Mouse (Mus musculus) embryo, embryonic 11 days (tissue): ENCODE results near the gene Pde4b.
A peak's percentile ranks its signal among the peaks of the same experiment; 100 is the strongest.

Experiments used
- DNase-seq: peaks from one replicate; pipeline ENCODE4 v3.0.0-alpha.2; 2015

The Pde4b gene

GRCm38 (mm10) chr4:102413101-102413500, 325.8 kb downstream of the Pde4b start:
- DNase-seq = no peak

GRCm38 (mm10) chr4:102413794-102414193, 326.5 kb downstream of the Pde4b start:
- DNase-seq = no peak

- DNase-seq = no peak
Observed at GRCm38 (mm10) chr4:102414610-102415009, 327.3 kb downstream of the Pde4b start.

GRCm38 (mm10) chr4:102420794-102421397, 333.6 kb downstream of the Pde4b start:
- no peak for DNase-seq

GRCm38 (mm10) chr4:102421398-102421859, 334.1 kb downstream of the Pde4b start:
- DNase-seq = no peak

- DNase-seq = no peak
Observed at GRCm38 (mm10) chr4:102424104-102424503, 336.8 kb downstream of the Pde4b start.

GRCm38 (mm10) chr4:102425422-102425821, 338.1 kb downstream of the Pde4b start:
- no peak for DNase-seq

- no peak for DNase-seq
Observed at GRCm38 (mm10) chr4:102429730-102430341, 342.5 kb downstream of the Pde4b start.

GRCm38 (mm10) chr4:102432040-102432782, 344.9 kb downstream of the Pde4b start:
- no peak for DNase-seq

GRCm38 (mm10) chr4:102439401-102440118, 352.2 kb downstream of the Pde4b start:
- peak; percentile 28 for DNase-seq

GRCm38 (mm10) chr4:102440119-102440481, 352.8 kb downstream of the Pde4b start:
- DNase-seq = no peak

- DNase-seq = no peak
Observed at GRCm38 (mm10) chr4:102443533-102443932, 356.2 kb downstream of the Pde4b start.

GRCm38 (mm10) chr4:102444501-102444900, 357.2 kb downstream of the Pde4b start:
- no peak for DNase-seq

GRCm38 (mm10) chr4:102446160-102446945, 359.0 kb downstream of the Pde4b start:
- DNase-seq = peak; percentile 24

GRCm38 (mm10) chr4:102456426-102456825, 369.1 kb downstream of the Pde4b start:
- no peak for DNase-seq

- DNase-seq = no peak
Observed at GRCm38 (mm10) chr4:102459216-102459999, 372.1 kb downstream of the Pde4b start.

GRCm38 (mm10) chr4:102478104-102478503, 390.8 kb downstream of the Pde4b start:
- DNase-seq = no peak

- DNase-seq = no peak
Observed at GRCm38 (mm10) chr4:102478860-102479259, 391.5 kb downstream of the Pde4b start.

GRCm38 (mm10) chr4:102480830-102481484, 393.6 kb downstream of the Pde4b start:
- peak; percentile 56 for DNase-seq

- peak; percentile 33 for DNase-seq
Observed at GRCm38 (mm10) chr4:102483354-102484018, 396.1 kb downstream of the Pde4b start.

- no peak for DNase-seq
Observed at GRCm38 (mm10) chr4:102484738-102485137, 397.4 kb downstream of the Pde4b start.
